Comparison of ENCODE assay signal across 19 mouse cellular contexts in genomic region chr10:4211067-4211447, GRCm38 (mm10). TPM values are rescaled to one million over a fixed set of nuclear protein-coding genes. Genes with fewer than 3 reads are reported as not detected.
A peak's percentile ranks its signal among the peaks of the same experiment; 100 is the strongest.
DNase-seq lines count a peak whose midpoint lies in the region; ATAC-seq lines count a peak whose summit lies in the region.
"Had no signal": no experiment of that assay in that cellular context is flagged by ENCODE, and none has a peak within 500 bp of the region (broad histone marks: within the 10 kb centered on the region; RNA-seq: fewer than 3 reads in every experiment).

No protein-coding gene starts in this region.

- DNase-seq in left cerebral cortex, postnatal 25 days (ENCODE audit: low spot score in 2 of 2), result no peak
- DNase-seq in adrenal gland, postnatal 10 days, result no peak
- DNase-seq: adrenal gland, postnatal 36 days; cerebellum, adult 2 months; heart, postnatal 36 days; kidney, postnatal 10 days; liver, postnatal 0 days; midbrain, embryonic 14.5 days had no signal

- intact Hi-C loops in left cerebral cortex, postnatal 25 days (cut with DNase I), result no loop called here

- no peak overlapping the region for H3K4me3 ChIP-seq in intestine, embryonic 16.5 days (ENCODE audit: low read length)
- no peak overlapping the region for H3K4me3 ChIP-seq in intestine, embryonic 15.5 days (replicated peaks)
- no peak overlapping the region for H3K4me3 ChIP-seq in neural tube, embryonic 12.5 days
- H3K4me3 ChIP-seq in neural tube, embryonic 15.5 days (replicated peaks), result no peak overlapping the region
- H3K4me3 ChIP-seq: forebrain, embryonic 15.5 days; left cerebral cortex, adult 2 months; myocyte had no signal

- WGBS in intestine, embryonic 16.5 days, result 72% methylated on average over 4 of the region's 4 CpGs
- WGBS in intestine, embryonic 15.5 days, result 75% methylated on average over 4 of the region's 4 CpGs
- 88% methylated on average over 4 of the region's 4 CpGs for WGBS in neural tube, embryonic 12.5 days
- 88% methylated on average over 4 of the region's 4 CpGs for WGBS in neural tube, embryonic 15.5 days

- H3K9me3 ChIP-seq in intestine, embryonic 16.5 days (ENCODE audit: control insufficient read depth, low read length), result no peaks in the 10 kb centered on the region
- H3K9me3 ChIP-seq in intestine, embryonic 15.5 days, result no peaks in the 10 kb centered on the region
- no peaks in the 10 kb centered on the region for H3K9me3 ChIP-seq in neural tube, embryonic 12.5 days
- H3K9me3 ChIP-seq in neural tube, embryonic 15.5 days (replicated peaks), result no peaks in the 10 kb centered on the region
- H3K9me3 ChIP-seq: forebrain, embryonic 15.5 days; limb, embryonic 15.5 days had no signal

- H3K36me3 ChIP-seq in intestine, embryonic 16.5 days (ENCODE audit: control insufficient read depth, insufficient read depth, low read length), result no peaks in the 10 kb centered on the region
- no peaks in the 10 kb centered on the region for H3K36me3 ChIP-seq in intestine, embryonic 15.5 days
- no peaks in the 10 kb centered on the region for H3K36me3 ChIP-seq in neural tube, embryonic 12.5 days
- no peaks in the 10 kb centered on the region for H3K36me3 ChIP-seq in neural tube, embryonic 15.5 days
- H3K36me3 ChIP-seq: forebrain, embryonic 15.5 days; limb, embryonic 15.5 days had no signal

- no peak overlapping the region for H3K27ac ChIP-seq in intestine, embryonic 16.5 days (ENCODE audit: low read length)
- H3K27ac ChIP-seq in intestine, embryonic 15.5 days, result no peak overlapping the region
- no peak overlapping the region for H3K27ac ChIP-seq in neural tube, embryonic 12.5 days
- H3K27ac ChIP-seq in neural tube, embryonic 15.5 days (replicated peaks), result no peak overlapping the region
- H3K27ac ChIP-seq: forebrain, embryonic 15.5 days; hindbrain, postnatal 0 days; left cerebral cortex, adult 2 months; limb, embryonic 15.5 days; macrophage had no signal

- H3K9ac ChIP-seq in intestine, embryonic 16.5 days (ENCODE audit: low read depth, low read length), result no peak overlapping the region
- no peak overlapping the region for H3K9ac ChIP-seq in intestine, embryonic 15.5 days
- H3K9ac ChIP-seq in neural tube, embryonic 12.5 days, result no peak overlapping the region
- no peak overlapping the region for H3K9ac ChIP-seq in neural tube, embryonic 15.5 days (replicated peaks)
- H3K9ac ChIP-seq: forebrain, embryonic 15.5 days; limb, embryonic 15.5 days had no signal

- 0 out of 2 replicates have a peak overlapping the region, but pooled peaks have one; percentile 48 for H3K4me2 ChIP-seq in intestine, embryonic 16.5 days (ENCODE audit: low read depth, low read length)
- no peak overlapping the region for H3K4me2 ChIP-seq in intestine, embryonic 15.5 days (replicated peaks)
- peak overlapping the region; percentile 30; the same call in 1 of the 2 replicates for H3K4me2 ChIP-seq in neural tube, embryonic 12.5 days (replicated peaks)
- no peak overlapping the region for H3K4me2 ChIP-seq in neural tube, embryonic 15.5 days
- H3K4me2 ChIP-seq: forebrain, embryonic 15.5 days had no signal

- H3K4me1 ChIP-seq in intestine, embryonic 16.5 days (ENCODE audit: control insufficient read depth, insufficient read depth, low read length), result no peaks in the 10 kb centered on the region
- no peaks in the 10 kb centered on the region for H3K4me1 ChIP-seq in intestine, embryonic 15.5 days (replicated peaks)
- no peaks in the 10 kb centered on the region for H3K4me1 ChIP-seq in neural tube, embryonic 12.5 days
- no peaks in the 10 kb centered on the region; the same call in 1 of the 2 replicates for H3K4me1 ChIP-seq in neural tube, embryonic 15.5 days
- H3K4me1 ChIP-seq: forebrain, embryonic 15.5 days had no signal

- no peak for ATAC-seq in intestine, embryonic 16.5 days
- no peak for ATAC-seq in intestine, embryonic 15.5 days
- no peak for ATAC-seq in neural tube, embryonic 12.5 days (ENCODE audit: low FRiP score, low read depth)
- ATAC-seq in neural tube, embryonic 15.5 days (ENCODE audit: low FRiP score), result no peak
- ATAC-seq in granulocyte monocyte progenitor cell, adult 5-6 weeks (replicated peaks; ENCODE audit: poor library complexity, severe bottlenecking), result peak; percentile 46; the same call in 1 of the 2 replicates
- ATAC-seq: liver, postnatal 0 days had no signal

- H3K27me3 ChIP-seq in intestine, embryonic 16.5 days (replicated peaks; ENCODE audit: control insufficient read depth, insufficient read depth, low read length), result no peaks in the 10 kb centered on the region
- H3K27me3 ChIP-seq in intestine, embryonic 15.5 days (replicated peaks), result no peaks in the 10 kb centered on the region
- no peaks in the 10 kb centered on the region for H3K27me3 ChIP-seq in neural tube, embryonic 12.5 days (replicated peaks)
- H3K27me3 ChIP-seq in neural tube, embryonic 15.5 days (replicated peaks), result no peaks in the 10 kb centered on the region
- H3K27me3 ChIP-seq: forebrain, embryonic 15.5 days; limb, embryonic 15.5 days had no signal

RNA-seq across cellular contexts. Expression of gene Akap12, which starts 55.1 kb away (rescaled TPM):
- polyA plus RNA-seq in intestine, embryonic 16.5 days (2015; fragmentation: Nextera tagmentation; extraction: Ambion mirVana), result 32.5 and 37.0 TPM in 2 replicates
- polyA plus RNA-seq in intestine, embryonic 15.5 days (2015; fragmentation: Nextera tagmentation; extraction: Ambion mirVana), result 48.3 and 50.6 TPM in 2 replicates
- polyA plus RNA-seq in neural tube, embryonic 12.5 days (2016; fragmentation: Nextera tagmentation; extraction: Ambion mirVana), result 81.2 and 94.2 TPM in 2 replicates
- 52.2 and 57.1 TPM in 2 replicates for polyA plus RNA-seq in neural tube, embryonic 15.5 days (2015; fragmentation: Nextera tagmentation; extraction: Ambion mirVana)
- 0.43 TPM in 1 of 2 replicates, not detected in the other for total RNA-seq in granulocyte monocyte progenitor cell, adult 5-6 weeks (2014; fragmentation: Nextera tagmentation)
- total RNA-seq in granulocyte monocyte progenitor cell, adult 5-6 weeks (2017), result 0.39 TPM in 1 of 2 replicates, not detected in the other
- 10 to 100 TPM; 13.2 to 15.1 TPM for total RNA-seq in left cerebral cortex, postnatal 25 days (2021)
- total RNA-seq in adrenal gland, postnatal 10 days (2021), result 10 to 100 TPM; 39.3 to 44.8 TPM

Comparison
In these comparisons a context has a peak if more than half of its experiments do, and no peak if none do; other contexts are left out.
1. H3K4me2 ChIP-seq: peak in intestine, embryonic 16.5 days (single experiment) and neural tube, embryonic 12.5 days (single experiment); none in intestine, embryonic 15.5 days (single experiment) and neural tube, embryonic 15.5 days (single experiment).